Mouse (Mus musculus): Measurements from ENCODE around the gene Pxdc1. TPM values are rescaled to one million over a fixed set of nuclear protein-coding genes. Genes with fewer than 3 reads are reported as not detected.

Gene Pxdc1
- total RNA-seq, 2 experiments from 2014 or later: 13.6 to 15.1 TPM

DNA sequence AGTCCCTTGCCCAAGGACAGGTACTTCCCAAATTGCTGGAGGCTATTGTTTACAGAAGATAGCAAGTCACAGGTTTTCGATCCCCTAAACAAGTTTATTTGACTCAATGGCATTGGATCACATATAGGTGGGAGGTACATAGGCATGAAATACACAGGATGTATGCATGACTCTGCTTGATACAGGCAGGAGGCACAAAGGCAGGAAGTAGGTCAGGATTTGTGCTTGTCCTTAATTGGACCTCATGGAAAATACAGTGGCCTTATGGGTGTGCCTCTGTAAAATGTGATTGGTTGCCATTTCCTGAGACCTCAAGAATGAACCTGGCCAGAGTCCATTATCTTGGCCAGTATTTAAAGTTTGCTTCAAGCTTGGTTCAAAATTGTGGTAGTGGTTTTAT lies 48.9 kb downstream of the Pxdc1 start:
- intact Hi-C loops (cut with DNase I): no loop called here

DNA sequence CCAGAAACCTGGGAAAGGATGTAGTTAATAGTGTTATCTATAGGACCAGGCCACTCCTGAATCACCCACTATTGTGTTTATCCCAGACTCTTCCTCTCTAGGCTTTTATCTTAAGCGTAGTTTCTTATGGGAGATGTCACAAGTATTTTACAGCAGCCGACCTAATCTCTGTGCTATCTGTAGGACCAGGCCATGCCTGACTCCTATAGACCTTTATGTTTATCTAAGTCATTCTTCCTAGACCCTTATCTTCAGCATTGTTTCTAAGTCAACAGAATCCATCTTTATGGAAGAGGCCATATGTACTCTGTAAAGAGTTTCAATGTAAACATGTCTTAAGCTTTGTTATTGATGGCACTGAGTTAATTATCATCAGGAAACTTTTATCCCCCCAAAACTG lies 50.5 kb downstream of the Pxdc1 start:
- intact Hi-C loops (cut with DNase I): no loop called here
- DNase-seq: no peak

More for the DNA sequence above, 48.9 kb downstream of the Pxdc1 start:
- no peak for DNase-seq

GRCm38 (mm10) chr13:34596797-34597196 lies 56.5 kb downstream of the Pxdc1 start:
- intact Hi-C loops (cut with DNase I): no loop called here
- no peak for DNase-seq

Other genes with a start within 250 kb of the Pxdc1 start
- gene Fam50b, start 81.4 kb upstream of the Pxdc1 start, total RNA-seq (2021): not detected
- gene Prpf4b, start 221.8 kb upstream of the Pxdc1 start, total RNA-seq (2021): 10 to 100 TPM; 33.5 to 38.0 TPM

Data from heart, postnatal 36 days (tissue).